Mouse (Mus musculus) frontal cortex, postnatal 10 days (tissue): ENCODE results near the gene Flcn.
"Not testable (repeated sequence)": the region's sequence is repeated elsewhere in the genome, so short reads cannot be mapped to it uniquely, and the experiment has no call there.

ENCODE experiments used
- DNase-seq, 2 experiments: peaks; one replicate each; pipeline ENCODE4 v3.0.0; 2022; ENCODE audit warnings: low spot score in 2 of 2, mixed read lengths in 1 of 2

Gene Flcn

GRCm38 (mm10) chr11:59809670-59810474, at the start of gene Flcn:
Gene Flcn (minus strand): TSS chr11:59810016.
- DNase-seq = peak; percentile 68 to 84

GRCm38 (mm10) chr11:59852865-59853264, 43.0 kb upstream of the Flcn start:
- no peak for DNase-seq

GRCm38 (mm10) chr11:59847891-59848884, 38.4 kb upstream of the Flcn start:
- DNase-seq = peak; percentile 59 to 75

- DNase-seq = no peak
These were observed 37.3 kb upstream of the Flcn start for GRCm38 (mm10) chr11:59847131-59847530.

- no peak for DNase-seq
These were observed 36.5 kb upstream of the Flcn start for GRCm38 (mm10) chr11:59846311-59846710.

- DNase-seq = peak; percentile 94 to 96
These were observed 29.8 kb upstream of the Flcn start, which contains the start of gene Cops3 for GRCm38 (mm10) chr11:59839459-59840126. Gene Cops3 (minus strand): TSS chr11:59839838.

- peak; percentile 88 to 91 for DNase-seq
These were observed 29.2 kb upstream of the Flcn start, which contains the start of gene Nt5m for GRCm38 (mm10) chr11:59839008-59839458. Gene Nt5m (plus strand): TSS chr11:59839447.

GRCm38 (mm10) chr11:59838426-59838825, 28.6 kb upstream of the Flcn start:
- no peak for DNase-seq

GRCm38 (mm10) chr11:59837789-59838188, 28.0 kb upstream of the Flcn start:
- DNase-seq = not testable (repeated sequence)

- DNase-seq = no peak
These were observed 11.8 kb upstream of the Flcn start for GRCm38 (mm10) chr11:59821625-59822024.

GRCm38 (mm10) chr11:59817916-59818315, 8.1 kb upstream of the Flcn start:
- no peak for DNase-seq

- DNase-seq = no peak
These were observed 5.8 kb upstream of the Flcn start for GRCm38 (mm10) chr11:59815482-59816065.

GRCm38 (mm10) chr11:59814936-59815335, 5.1 kb upstream of the Flcn start:
- DNase-seq = no peak

GRCm38 (mm10) chr11:59814311-59814710, 4.5 kb upstream of the Flcn start:
- no peak for DNase-seq

- DNase-seq = no peak
These were observed 3.5 kb upstream of the Flcn start for GRCm38 (mm10) chr11:59813276-59813675.

- no peak for DNase-seq
These were observed 1.4 kb upstream of the Flcn start for GRCm38 (mm10) chr11:59811211-59811610.

- no peak for DNase-seq
These were observed 803 bp upstream of the Flcn start for GRCm38 (mm10) chr11:59810480-59811158.

GRCm38 (mm10) chr11:59809071-59809669, 646 bp downstream of the Flcn start:
- DNase-seq = no peak

GRCm38 (mm10) chr11:59808170-59808960, 1.5 kb downstream of the Flcn start:
- no peak for DNase-seq
